Mouse (Mus musculus) heart, embryonic 15.5 days (tissue): ENCODE results near the gene Ncdn. TPM values are rescaled to one million over a fixed set of nuclear protein-coding genes. Genes with fewer than 3 reads are reported as not detected.

Experiments used
- ATAC-seq: fragments of 200-750 bp; cut with Nextera tagmentation; replicated peaks from 2 replicates; pipeline ENCODE4 v1.8.0; 2017; ENCODE audit warnings: low read depth, moderate TSS enrichment; ENCODE audit not compliant: insufficient number of reproducible peaks, insufficient read depth, low FRiP score
- H3K27ac ChIP-seq: fragments of 300-500 bp; sonication (generic); 2 replicates; pipeline ENCODE4 v1.5.1; 2015; ENCODE audit warnings: mild to moderate bottlenecking, inconsistent platforms
- H3K27me3 ChIP-seq: fragments of 300-500 bp; sonication (generic); 2 replicates; pipeline ENCODE4 v1.6.1; 2015; ENCODE audit warnings: inconsistent platforms
- H3K36me3 ChIP-seq: fragments of 300-500 bp; sonication (generic); 2 replicates; pipeline ENCODE4 v1.6.1; 2015; ENCODE audit warnings: mild to moderate bottlenecking, inconsistent platforms
- H3K4me1 ChIP-seq: fragments of 300-500 bp; sonication (generic); replicated peaks from 2 replicates; pipeline ENCODE4 v1.6.1; 2015; ENCODE audit warnings: inconsistent platforms
- H3K4me2 ChIP-seq: fragments of 300-500 bp; sonication (generic); 2 replicates; pipeline ENCODE4 v1.6.1; 2015; ENCODE audit warnings: inconsistent platforms, mild to moderate bottlenecking, moderate library complexity
- H3K4me3 ChIP-seq: fragments of 300-500 bp; sonication (generic); 2 replicates; pipeline ENCODE4 v1.5.1; 2015; ENCODE audit warnings: mild to moderate bottlenecking, inconsistent platforms
- H3K9ac ChIP-seq: fragments of 300-500 bp; sonication (generic); 2 replicates; pipeline ENCODE4 v1.6.1; 2015; ENCODE audit warnings: mild to moderate bottlenecking, inconsistent platforms
- H3K9me3 ChIP-seq: fragments of 300-500 bp; sonication (generic); replicated peaks from 2 replicates; pipeline ENCODE4 v1.6.1; 2016; ENCODE audit warnings: inconsistent platforms
- WGBS: fragments of 180-500 bp; shearing (Covaris S2); methylation state at CpG from one replicate; pipeline ENCODE4 v1.1.7; 2015; ENCODE audit warnings: mixed read lengths; 5-methylcytosine and 5-hydroxymethylcytosine counted together
- polyA plus RNA-seq: library from polyadenylated mRNA; unstranded; fragments of >200 nt; fragmentation: Nextera tagmentation; extraction: Ambion mirVana; gene quantifications from 2 replicates; pipeline ENCODE4 v1.2.1, GENCODE M21; 2015

The Ncdn gene
- polyA plus RNA-seq: 18.6 and 25.8 TPM in 2 replicates

- peak; percentile 98 for ATAC-seq
- peaks cover 47% of the 10 kb centered on the region for H3K4me1 ChIP-seq
- H3K4me2 ChIP-seq: peak within 1 kb of the TSS; percentile 86
- H3K9me3 ChIP-seq: no peaks in the 10 kb centered on the region
- H3K27me3 ChIP-seq: no peaks in the 10 kb centered on the region
- peak within 1 kb of the TSS; percentile 83 for H3K4me3 ChIP-seq
- H3K36me3 ChIP-seq: peaks cover 10% of the 10 kb centered on the region
- peak within 1 kb of the TSS; percentile 77 for H3K9ac ChIP-seq
- peak within 1 kb of the TSS; percentile 95 for H3K27ac ChIP-seq
- WGBS: under 1% methylated on average over 70 of the region's 71 CpGs
Observed at GRCm38 (mm10) chr4:126753268-126754230, at the start of gene Ncdn, which contains the start of gene AU040320. Gene Ncdn (minus strand): TSS chr4:126753438. Gene AU040320 (plus strand): TSS chr4:126753544.

- H3K4me3 ChIP-seq: no peak overlapping the region
- WGBS: 91% methylated on average over 8 of the region's 8 CpGs
Observed at GRCm38 (mm10) chr4:126802174-126802573, 48.9 kb upstream of the Ncdn start.

DNA sequence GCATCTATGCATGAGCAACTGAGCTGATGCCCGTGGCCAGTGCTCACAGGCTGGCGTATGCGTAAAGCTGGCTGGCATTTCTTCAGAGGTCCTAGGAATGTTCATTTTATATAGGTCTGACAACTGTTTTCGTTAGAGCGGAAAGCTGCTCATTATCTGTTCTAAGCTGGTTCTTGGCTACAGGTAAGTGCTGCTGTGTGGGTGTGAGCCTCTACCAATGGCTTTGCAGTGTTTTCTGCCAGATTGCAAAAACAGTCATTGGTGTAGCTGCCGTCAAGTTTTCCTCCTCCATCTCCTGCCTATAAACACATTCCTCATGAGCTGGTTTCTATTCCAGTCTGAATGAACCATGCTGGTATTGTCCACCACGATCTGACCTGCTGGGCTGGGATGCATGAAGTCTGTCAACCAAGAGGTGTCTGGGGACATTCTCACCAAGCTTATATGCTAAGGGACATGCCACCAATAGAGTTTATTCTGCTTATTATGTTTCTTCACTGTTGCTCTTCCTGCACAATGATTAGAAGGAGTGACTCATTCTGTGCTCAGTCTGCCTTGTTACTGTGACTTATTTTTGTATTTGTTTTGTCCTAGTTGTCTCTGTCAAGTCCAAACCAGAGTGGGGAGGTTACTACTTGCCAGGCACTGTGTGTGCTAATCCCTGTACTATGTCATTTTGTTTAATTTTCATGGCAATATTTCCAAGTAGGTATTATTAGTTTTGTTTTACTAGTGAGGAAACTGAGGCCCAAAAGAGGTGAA lies 39.3 kb upstream of the Ncdn start:
- no peak for ATAC-seq
- H3K4me1 ChIP-seq: no peaks in the 10 kb centered on the region
- H3K36me3 ChIP-seq: peaks cover 36% of the 10 kb centered on the region; the same call in 1 of the 2 replicates
- H3K9ac ChIP-seq: no peak overlapping the region
- H3K4me2 ChIP-seq: no peak overlapping the region
- H3K4me3 ChIP-seq: no peak overlapping the region
- 89% methylated on average over 7 of the region's 7 CpGs for WGBS
- H3K9me3 ChIP-seq: no peaks in the 10 kb centered on the region
- no peak overlapping the region for H3K27ac ChIP-seq
- no peaks in the 10 kb centered on the region for H3K27me3 ChIP-seq

More at GRCm38 (mm10) chr4:126802174-126802573, 48.9 kb upstream of the Ncdn start:
- Histone ChIP-seq H3K27me3 (no peaks in the 10 kb centered on the region), H3K4me2 (no peak overlapping the region), H3K9ac (no peak overlapping the region), H3K9me3 (no peaks in the 10 kb centered on the region), H3K4me1 (peaks cover 9% of the 10 kb centered on the region), H3K27ac (no peak overlapping the region), H3K36me3 (no peaks in the 10 kb centered on the region)
- no peak for ATAC-seq

DNA sequence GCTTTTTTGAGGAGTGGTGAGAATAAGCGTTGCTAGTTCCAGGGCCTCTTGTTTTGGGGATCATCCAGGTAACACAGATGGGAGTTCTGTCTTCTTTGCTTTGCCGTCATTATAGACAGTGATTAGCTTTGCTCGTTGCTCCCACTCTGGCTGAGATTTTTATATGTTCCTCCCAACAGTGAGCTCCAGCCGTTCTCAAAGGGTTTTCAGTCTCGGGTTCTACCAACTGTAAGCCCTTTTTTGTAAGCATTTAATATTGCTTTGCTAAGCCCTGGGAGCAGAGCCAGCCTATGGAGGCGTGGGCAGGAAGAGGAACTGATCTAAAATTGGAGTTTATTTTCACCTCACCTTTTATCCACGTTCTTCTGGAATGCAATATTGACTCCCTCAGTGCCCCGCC lies 29.8 kb upstream of the Ncdn start:
- no peak overlapping the region for H3K9ac ChIP-seq
- ATAC-seq: no peak
- no peak overlapping the region for H3K27ac ChIP-seq
- H3K4me2 ChIP-seq: no peak overlapping the region
- H3K27me3 ChIP-seq: no peaks in the 10 kb centered on the region
- no peaks in the 10 kb centered on the region for H3K9me3 ChIP-seq
- H3K4me3 ChIP-seq: no peak overlapping the region
- no peaks in the 10 kb centered on the region for H3K36me3 ChIP-seq
- WGBS: 75% methylated on average over 8 of the region's 8 CpGs
- peaks cover 14% of the 10 kb centered on the region for H3K4me1 ChIP-seq

GRCm38 (mm10) chr4:126782512-126782911 lies 29.3 kb upstream of the Ncdn start:
- Histone ChIP-seq H3K4me1 (peaks cover 14% of the 10 kb centered on the region), H3K36me3 (no peaks in the 10 kb centered on the region), H3K9me3 (no peaks in the 10 kb centered on the region), H3K9ac (no peak overlapping the region), H3K27ac (no peak overlapping the region), H3K27me3 (no peaks in the 10 kb centered on the region), H3K4me2 (no peak overlapping the region), H3K4me3 (no peak overlapping the region)
- no peak for ATAC-seq
- WGBS: 90% methylated on average over 8 of the region's 8 CpGs

DNA sequence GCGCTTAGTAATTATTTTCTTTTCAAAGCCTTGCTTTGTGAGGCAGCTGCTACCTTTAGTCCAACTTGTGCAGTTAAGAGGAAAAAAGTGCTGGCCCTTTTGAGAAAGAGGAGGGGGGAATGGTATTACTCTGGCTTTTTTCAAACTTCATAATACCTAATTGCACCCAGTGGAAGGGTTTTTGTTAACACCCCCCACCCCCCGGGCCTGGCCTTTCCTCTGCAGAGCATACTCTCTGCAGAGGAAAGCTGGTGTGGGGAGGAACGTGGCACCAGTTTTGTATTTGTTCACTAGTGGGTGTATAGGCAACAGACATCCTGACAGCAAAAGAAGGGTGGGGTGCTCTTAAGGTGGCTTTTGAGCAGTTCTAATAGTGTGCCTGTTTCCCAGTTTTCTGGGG lies 28.6 kb upstream of the Ncdn start:
- H3K9me3 ChIP-seq: no peaks in the 10 kb centered on the region
- peaks cover 14% of the 10 kb centered on the region for H3K4me1 ChIP-seq
- no peak overlapping the region for H3K9ac ChIP-seq
- no peaks in the 10 kb centered on the region for H3K36me3 ChIP-seq
- H3K27me3 ChIP-seq: no peaks in the 10 kb centered on the region
- H3K27ac ChIP-seq: no peak overlapping the region
- no peak for ATAC-seq
- no peak overlapping the region for H3K4me2 ChIP-seq
- 79% methylated on average over 3 of the region's 3 CpGs for WGBS
- no peak overlapping the region for H3K4me3 ChIP-seq

DNA sequence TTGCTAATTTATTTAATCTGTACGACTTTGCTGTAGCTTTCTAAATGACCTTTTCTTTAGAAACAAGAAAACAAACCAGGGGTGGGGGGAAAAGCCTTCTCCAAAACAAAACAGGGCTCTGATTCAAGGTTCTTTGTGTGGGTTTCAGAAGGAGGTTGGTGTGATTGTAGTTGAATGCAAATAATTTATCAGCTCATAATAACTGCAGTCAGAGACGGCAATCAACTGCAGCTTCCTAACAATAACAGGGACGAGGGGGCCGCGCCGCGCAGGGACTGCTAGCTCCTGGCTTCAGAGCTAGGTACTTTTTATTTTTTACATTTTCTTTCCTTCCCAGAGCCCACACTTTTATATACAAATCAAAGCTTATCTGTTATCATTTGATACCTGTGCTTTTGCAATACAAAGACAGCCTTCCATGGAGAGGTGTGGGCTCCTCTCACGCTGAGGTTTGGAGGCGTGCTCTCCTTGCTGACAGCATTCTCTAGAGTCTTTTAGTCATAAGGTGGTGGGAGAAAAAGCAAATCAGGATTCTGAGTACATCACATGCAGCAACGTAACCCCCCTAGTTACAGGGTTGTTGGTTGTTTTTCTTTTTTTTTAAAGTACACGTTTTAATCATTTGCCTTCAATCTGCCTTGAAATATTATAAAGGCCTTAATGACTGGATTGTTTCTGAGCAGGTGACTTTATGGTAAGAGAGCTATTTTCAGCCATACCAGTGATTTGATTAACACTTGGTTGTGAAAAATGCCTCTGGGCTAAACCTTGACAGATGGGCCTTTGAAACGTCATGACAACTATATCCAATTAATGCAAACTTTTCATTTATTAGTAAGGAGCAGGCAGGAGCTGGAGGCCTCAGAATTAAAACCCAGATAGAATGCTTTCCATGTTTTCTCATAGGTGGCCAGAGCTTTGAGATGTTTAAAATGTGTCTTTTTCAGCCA lies 26.9 kb upstream of the Ncdn start:
- H3K9ac ChIP-seq: no peak overlapping the region
- 67% methylated on average over 12 of the region's 12 CpGs for WGBS

GRCm38 (mm10) chr4:126779148-126779581 lies 25.9 kb upstream of the Ncdn start:
- WGBS: 37% methylated on average over 8 of the region's 8 CpGs
- Histone ChIP-seq H3K27me3 (no peaks in the 10 kb centered on the region), H3K4me3 (no peak overlapping the region), H3K4me1 (peaks cover 14% of the 10 kb centered on the region), H3K27ac (no peak overlapping the region), H3K36me3 (no peaks in the 10 kb centered on the region), H3K4me2 (peak overlapping the region; percentile 20; the same call in 1 of the 2 replicates), H3K9me3 (no peaks in the 10 kb centered on the region), H3K9ac (no peak overlapping the region)
- no peak for ATAC-seq

More for the DNA sequence above, 26.9 kb upstream of the Ncdn start:
- H3K4me3 ChIP-seq: no peak overlapping the region
- H3K4me1 ChIP-seq: peaks cover 14% of the 10 kb centered on the region
- H3K27ac ChIP-seq: no peak overlapping the region
- H3K9me3 ChIP-seq: no peaks in the 10 kb centered on the region
- no peak overlapping the region for H3K4me2 ChIP-seq
- H3K36me3 ChIP-seq: no peaks in the 10 kb centered on the region
- ATAC-seq: no peak
- no peaks in the 10 kb centered on the region for H3K27me3 ChIP-seq

GRCm38 (mm10) chr4:126775182-126775581 lies 21.9 kb upstream of the Ncdn start:
- no peak overlapping the region for H3K9ac ChIP-seq
- peaks cover 13% of the 10 kb centered on the region for H3K4me1 ChIP-seq
- H3K4me3 ChIP-seq: no peak overlapping the region
- H3K27me3 ChIP-seq: no peaks in the 10 kb centered on the region
- H3K36me3 ChIP-seq: no peaks in the 10 kb centered on the region
- no peaks in the 10 kb centered on the region for H3K9me3 ChIP-seq
- WGBS: 85% methylated on average over 1 of the region's 1 CpGs
- no peak for ATAC-seq
- H3K27ac ChIP-seq: no peak overlapping the region
- H3K4me2 ChIP-seq: no peak overlapping the region

GRCm38 (mm10) chr4:126773871-126774270 lies 20.6 kb upstream of the Ncdn start:
- no peak overlapping the region for H3K27ac ChIP-seq
- H3K4me2 ChIP-seq: no peak overlapping the region
- no peak overlapping the region for H3K4me3 ChIP-seq
- H3K27me3 ChIP-seq: no peaks in the 10 kb centered on the region
- H3K9me3 ChIP-seq: no peaks in the 10 kb centered on the region
- no peak for ATAC-seq
- H3K4me1 ChIP-seq: peaks cover 3% of the 10 kb centered on the region; the same call in 1 of the 2 replicates
- no peaks in the 10 kb centered on the region for H3K36me3 ChIP-seq
- 81% methylated on average over 6 of the region's 6 CpGs for WGBS
- H3K9ac ChIP-seq: no peak overlapping the region
